Mouse (Mus musculus) forebrain, embryonic 14.5 days (tissue): Measurements from ENCODE around the gene Dclk3. TPM values are rescaled to one million over a fixed set of nuclear protein-coding genes. Genes with fewer than 3 reads are reported as not detected.

ENCODE experiments used
- ATAC-seq: fragments of 200-750 bp; cut with Nextera tagmentation; 2 replicates; pipeline ENCODE4 v1.8.0; 2017; ENCODE audit warnings: mild to moderate bottlenecking, moderate library complexity
- DNase-seq: peaks from one replicate; pipeline ENCODE4 v3.0.0-alpha.2; 2015; ENCODE audit warnings: low spot score
- H3K27ac ChIP-seq: fragments of 300-500 bp; sonication (generic); 2 replicates; pipeline ENCODE4 v1.5.1; 2014; ENCODE audit warnings: low read depth, mild to moderate bottlenecking, control low read depth, low read length, moderate library complexity
- H3K27me3 ChIP-seq: fragments of 300-500 bp; sonication (generic); replicated peaks from 2 replicates; pipeline ENCODE4 v1.6.1; 2014; ENCODE audit warnings: low read length, control low read depth, mixed read lengths; ENCODE audit not compliant: control insufficient read depth, insufficient read depth
- H3K36me3 ChIP-seq: fragments of 300-500 bp; sonication (generic); 2 replicates; pipeline ENCODE4 v1.6.1; 2014; ENCODE audit warnings: low read length, control low read depth; ENCODE audit not compliant: control insufficient read depth, insufficient read depth
- H3K4me1 ChIP-seq: fragments of 300-500 bp; sonication (generic); 2 replicates; pipeline ENCODE4 v1.6.1; 2014; ENCODE audit warnings: antibody characterized with exemption, low read length, control low read depth; ENCODE audit not compliant: control insufficient read depth, insufficient read depth
- H3K4me2 ChIP-seq: fragments of 300-500 bp; sonication (generic); 2 replicates; pipeline ENCODE4 v1.6.1; 2014; ENCODE audit warnings: mild to moderate bottlenecking, control low read depth, low read length
- H3K4me3 ChIP-seq: fragments of 300-500 bp; sonication (generic); 2 replicates; pipeline ENCODE4 v1.5.1; 2014; ENCODE audit warnings: low read depth, low read length, control low read depth
- H3K9ac ChIP-seq: fragments of 300-500 bp; sonication (generic); 2 replicates; pipeline ENCODE4 v1.6.1; 2014; ENCODE audit warnings: mild to moderate bottlenecking, low read length, control low read depth, moderate library complexity
- H3K9me3 ChIP-seq: fragments of 300-500 bp; sonication (generic); replicated peaks from 2 replicates; pipeline ENCODE4 v1.6.1; 2016; ENCODE audit warnings: low read length, control low read depth, mixed read lengths; ENCODE audit not compliant: control insufficient read depth
- WGBS: fragments of 180-500 bp; shearing (Covaris S2); extraction: QIAGEN DNeasy Blood & Tissue Kit; methylation state at CpG from one replicate; pipeline ENCODE4 v1.1.7; 2014; 5-methylcytosine and 5-hydroxymethylcytosine counted together
- polyA plus RNA-seq: library from polyadenylated mRNA; unstranded; fragments of >200 nt; fragmentation: Nextera tagmentation; extraction: Ambion mirVana; gene quantifications from 2 replicates; pipeline ENCODE4 v1.2.1, GENCODE M21; 2014

Dclk3 gene
- polyA plus RNA-seq: 2.1 and 3.0 TPM in 2 replicates

GRCm38 (mm10) chr9:111438904-111439835 is at the start of gene Dclk3:
Dclk3 (plus strand) TSS chr9:111439081.
- Histone ChIP-seq H3K27me3 (peaks cover 14% of the 10 kb centered on the region; the same call in 1 of the 2 replicates), H3K4me3 (peak within 1 kb of the TSS; percentile 42), H3K27ac (no peak within 1 kb of the TSS), H3K9me3 (no peaks in the 10 kb centered on the region), H3K4me2 (peak within 1 kb of the TSS; percentile 70), H3K36me3 (no peaks in the 10 kb centered on the region), H3K9ac (peak within 1 kb of the TSS; percentile 60), H3K4me1 (no peaks in the 10 kb centered on the region)
- WGBS: 6% methylated on average over 36 of the region's 57 CpGs
- ATAC-seq (peak; percentile 68), DNase-seq (peak; percentile 27)

GRCm38 (mm10) chr9:111390016-111390415 is 48.9 kb upstream of the Dclk3 start:
- DNase-seq (no peak), ATAC-seq (no peak)
- Histone ChIP-seq H3K27me3 (no peaks in the 10 kb centered on the region), H3K4me3 (no peak overlapping the region), H3K9ac (no peak overlapping the region), H3K4me1 (no peaks in the 10 kb centered on the region), H3K36me3 (no peaks in the 10 kb centered on the region), H3K9me3 (no peaks in the 10 kb centered on the region), H3K4me2 (no peak overlapping the region), H3K27ac (no peak overlapping the region)
- WGBS: 78% methylated on average over 9 of the region's 9 CpGs

GRCm38 (mm10) chr9:111391036-111391435 is 47.8 kb upstream of the Dclk3 start:
- no peak overlapping the region for H3K4me3 ChIP-seq
- 89% methylated on average over 8 of the region's 8 CpGs for WGBS
- H3K4me1 ChIP-seq: no peaks in the 10 kb centered on the region
- H3K9me3 ChIP-seq: no peaks in the 10 kb centered on the region
- ATAC-seq: no peak
- no peak overlapping the region for H3K4me2 ChIP-seq
- H3K27ac ChIP-seq: no peak overlapping the region
- no peak for DNase-seq
- H3K36me3 ChIP-seq: no peaks in the 10 kb centered on the region
- H3K9ac ChIP-seq: no peak overlapping the region
- no peaks in the 10 kb centered on the region for H3K27me3 ChIP-seq

- 92% methylated on average over 18 of the region's 18 CpGs for WGBS
- no peak overlapping the region for H3K4me2 ChIP-seq
- no peaks in the 10 kb centered on the region for H3K4me1 ChIP-seq
- H3K9ac ChIP-seq: no peak overlapping the region
- H3K4me3 ChIP-seq: no peak overlapping the region
- ATAC-seq (no peak), DNase-seq (no peak)
- H3K36me3 ChIP-seq: no peaks in the 10 kb centered on the region
- H3K27ac ChIP-seq: no peak overlapping the region
- H3K27me3 ChIP-seq: no peaks in the 10 kb centered on the region
- no peaks in the 10 kb centered on the region for H3K9me3 ChIP-seq
Measured at GRCm38 (mm10) chr9:111391926-111392442, 46.9 kb upstream of the Dclk3 start.

GRCm38 (mm10) chr9:111395265-111395664 is 43.6 kb upstream of the Dclk3 start:
- H3K9me3 ChIP-seq: no peaks in the 10 kb centered on the region
- H3K27ac ChIP-seq: no peak overlapping the region
- H3K4me2 ChIP-seq: no peak overlapping the region
- H3K4me1 ChIP-seq: no peaks in the 10 kb centered on the region
- DNase-seq (no peak), ATAC-seq (no peak)
- 65% methylated on average over 5 of the region's 5 CpGs for whole genome bisulfite sequencing
- H3K4me3 ChIP-seq: no peak overlapping the region
- H3K27me3 ChIP-seq: no peaks in the 10 kb centered on the region
- no peaks in the 10 kb centered on the region for H3K36me3 ChIP-seq
- no peak overlapping the region for H3K9ac ChIP-seq

GRCm38 (mm10) chr9:111398059-111398458 is 40.8 kb upstream of the Dclk3 start:
- no peak for ATAC-seq
- no peaks in the 10 kb centered on the region for H3K36me3 ChIP-seq
- DNase-seq: no peak
- WGBS: 85% methylated on average over 2 of the region's 2 CpGs
- H3K9ac ChIP-seq: no peak overlapping the region
- no peaks in the 10 kb centered on the region for H3K4me1 ChIP-seq
- H3K4me3 ChIP-seq: no peak overlapping the region
- H3K9me3 ChIP-seq: no peaks in the 10 kb centered on the region
- H3K27me3 ChIP-seq: no peaks in the 10 kb centered on the region
- H3K27ac ChIP-seq: no peak overlapping the region
- no peak overlapping the region for H3K4me2 ChIP-seq

- Histone ChIP-seq H3K4me2 (no peak overlapping the region), H3K27me3 (no peaks in the 10 kb centered on the region), H3K9me3 (no peaks in the 10 kb centered on the region), H3K36me3 (no peaks in the 10 kb centered on the region), H3K27ac (no peak overlapping the region), H3K9ac (no peak overlapping the region), H3K4me1 (no peaks in the 10 kb centered on the region), H3K4me3 (no peak overlapping the region)
- no peak for DNase-seq
- WGBS: 93% methylated on average over 4 of the region's 4 CpGs
- ATAC-seq: no peak
Measured at GRCm38 (mm10) chr9:111400089-111400488, 38.8 kb upstream of the Dclk3 start.

- ATAC-seq (no peak), DNase-seq (no peak)
- Histone ChIP-seq H3K4me1 (no peaks in the 10 kb centered on the region), H3K4me2 (no peak overlapping the region), H3K9me3 (no peaks in the 10 kb centered on the region), H3K9ac (no peak overlapping the region), H3K4me3 (no peak overlapping the region), H3K27ac (no peak overlapping the region), H3K27me3 (no peaks in the 10 kb centered on the region), H3K36me3 (no peaks in the 10 kb centered on the region)
- WGBS: 94% methylated on average over 4 of the region's 4 CpGs
Measured at GRCm38 (mm10) chr9:111403159-111403558, 35.7 kb upstream of the Dclk3 start.
